Mouse (Mus musculus) intestine, embryonic 15.5 days (tissue): Measurements from ENCODE around the gene Angptl6. TPM values are rescaled to one million over a fixed set of nuclear protein-coding genes. Genes with fewer than 3 reads are reported as not detected.
"Not testable (repeated sequence)": the region's sequence is repeated elsewhere in the genome, so short reads cannot be mapped to it uniquely, and the experiment has no call there.

ENCODE experiments used
- ATAC-seq: fragments of 200-750 bp; cut with Nextera tagmentation; 2 replicates; pipeline ENCODE4 v1.8.0; 2017; ENCODE audit warnings: moderate TSS enrichment, moderate library complexity
- H3K27ac ChIP-seq: fragments of 300-500 bp; sonication (generic); 2 replicates; pipeline ENCODE4 v1.5.1; 2015; ENCODE audit warnings: mild to moderate bottlenecking, inconsistent platforms
- H3K27me3 ChIP-seq: fragments of 300-500 bp; sonication (generic); replicated peaks from 2 replicates; pipeline ENCODE4 v1.6.1; 2015; ENCODE audit warnings: inconsistent platforms
- H3K36me3 ChIP-seq: fragments of 300-500 bp; sonication (generic); 2 replicates; pipeline ENCODE4 v1.6.1; 2015; ENCODE audit warnings: inconsistent platforms
- H3K4me1 ChIP-seq: fragments of 300-500 bp; sonication (generic); replicated peaks from 2 replicates; pipeline ENCODE4 v1.6.1; 2015; ENCODE audit warnings: inconsistent platforms
- H3K4me2 ChIP-seq: fragments of 300-500 bp; sonication (generic); replicated peaks from 2 replicates; pipeline ENCODE4 v1.6.1; 2015; ENCODE audit warnings: mild to moderate bottlenecking, inconsistent platforms
- H3K4me3 ChIP-seq: fragments of 300-500 bp; sonication (generic); replicated peaks from 2 replicates; pipeline ENCODE4 v1.5.1; 2015; ENCODE audit warnings: inconsistent platforms
- H3K9ac ChIP-seq: fragments of 300-500 bp; sonication (generic); 2 replicates; pipeline ENCODE4 v1.6.1; 2015; ENCODE audit warnings: inconsistent platforms
- H3K9me3 ChIP-seq: fragments of 300-500 bp; sonication (generic); 2 replicates; pipeline ENCODE4 v1.6.1; 2016; ENCODE audit warnings: inconsistent platforms
- WGBS: fragments of 180-500 bp; shearing (Covaris S2); methylation state at CpG from one replicate; pipeline ENCODE4 v1.1.7; 2015; 5-methylcytosine and 5-hydroxymethylcytosine counted together
- polyA plus RNA-seq: library from polyadenylated mRNA; unstranded; fragments of >200 nt; fragmentation: Nextera tagmentation; extraction: Ambion mirVana; gene quantifications from 2 replicates; pipeline ENCODE4 v1.2.1, GENCODE M21; 2015

The Angptl6 gene
- polyA plus RNA-seq, 1 experiment from 2014 or later = 8.3 TPM

- WGBS = 10% methylated on average over 4 of the region's 4 CpGs
- no peak overlapping the region for H3K27ac ChIP-seq
- no peak overlapping the region for H3K4me3 ChIP-seq
- no peak for ATAC-seq
- no peaks in the 10 kb centered on the region for H3K27me3 ChIP-seq
- H3K36me3 ChIP-seq = no peaks in the 10 kb centered on the region
- H3K4me1 ChIP-seq = no peaks in the 10 kb centered on the region
- H3K9me3 ChIP-seq = no peaks in the 10 kb centered on the region
- H3K9ac ChIP-seq = no peak overlapping the region
- no peak overlapping the region for H3K4me2 ChIP-seq
Observed at GRCm38 (mm10) chr9:20861821-20862220, 17.7 kb downstream of the Angptl6 start.

GRCm38 (mm10) chr9:20859926-20860325, 19.6 kb downstream of the Angptl6 start:
- no peak for ATAC-seq
- Histone ChIP-seq H3K36me3 (no peaks in the 10 kb centered on the region), H3K27ac (no peak overlapping the region), H3K27me3 (no peaks in the 10 kb centered on the region), H3K4me3 (no peak overlapping the region), H3K4me2 (no peak overlapping the region), H3K9ac (no peak overlapping the region), H3K9me3 (no peaks in the 10 kb centered on the region), H3K4me1 (no peaks in the 10 kb centered on the region)
- 50% methylated on average over 6 of the region's 6 CpGs for WGBS

- H3K4me1 ChIP-seq = no peaks in the 10 kb centered on the region
- no peak overlapping the region for H3K4me2 ChIP-seq
- ATAC-seq = peak; percentile 61
- no peak overlapping the region for H3K4me3 ChIP-seq
- 10% methylated on average over 6 of the region's 6 CpGs for WGBS
- H3K9me3 ChIP-seq = no peaks in the 10 kb centered on the region
- no peaks in the 10 kb centered on the region for H3K27me3 ChIP-seq
- no peaks in the 10 kb centered on the region for H3K36me3 ChIP-seq
- H3K27ac ChIP-seq = no peak overlapping the region
- no peak overlapping the region for H3K9ac ChIP-seq
Observed at GRCm38 (mm10) chr9:20857131-20857530, 22.4 kb downstream of the Angptl6 start.

- no peak for ATAC-seq
- no peaks in the 10 kb centered on the region for H3K36me3 ChIP-seq
- H3K4me2 ChIP-seq = no peak overlapping the region
- H3K9me3 ChIP-seq = no peaks in the 10 kb centered on the region
- no peak overlapping the region for H3K4me3 ChIP-seq
- H3K27ac ChIP-seq = no peak overlapping the region
- H3K27me3 ChIP-seq = no peaks in the 10 kb centered on the region
- 80% methylated on average over 2 of the region's 2 CpGs for WGBS
- no peak overlapping the region for H3K9ac ChIP-seq
- no peaks in the 10 kb centered on the region for H3K4me1 ChIP-seq
Observed at GRCm38 (mm10) chr9:20850179-20850578, 29.3 kb downstream of the Angptl6 start.

GRCm38 (mm10) chr9:20842670-20843069, 36.9 kb downstream of the Angptl6 start:
- Histone ChIP-seq H3K4me1 (no peaks in the 10 kb centered on the region), H3K4me2 (no peak overlapping the region), H3K36me3 (no peaks in the 10 kb centered on the region), H3K4me3 (no peak overlapping the region), H3K27ac (no peak overlapping the region), H3K27me3 (no peaks in the 10 kb centered on the region), H3K9ac (no peak overlapping the region), H3K9me3 (no peaks in the 10 kb centered on the region)
- WGBS = 28% methylated on average over 2 of the region's 2 CpGs
- ATAC-seq = no peak

GRCm38 (mm10) chr9:20842211-20842610, 37.3 kb downstream of the Angptl6 start:
- Histone ChIP-seq H3K9ac (no peak overlapping the region), H3K36me3 (no peaks in the 10 kb centered on the region), H3K27me3 (no peaks in the 10 kb centered on the region), H3K9me3 (no peaks in the 10 kb centered on the region), H3K4me1 (no peaks in the 10 kb centered on the region), H3K4me2 (no peak overlapping the region), H3K27ac (no peak overlapping the region), H3K4me3 (no peak overlapping the region)
- 53% methylated on average over 4 of the region's 4 CpGs for WGBS
- no peak for ATAC-seq

GRCm38 (mm10) chr9:20838931-20839330, 40.6 kb downstream of the Angptl6 start:
- H3K36me3 ChIP-seq = no peaks in the 10 kb centered on the region
- H3K9me3 ChIP-seq = no peaks in the 10 kb centered on the region
- H3K4me2 ChIP-seq = no peak overlapping the region
- no peak overlapping the region for H3K4me3 ChIP-seq
- no peak for ATAC-seq
- H3K4me1 ChIP-seq = no peaks in the 10 kb centered on the region
- no peak overlapping the region for H3K27ac ChIP-seq
- H3K27me3 ChIP-seq = no peaks in the 10 kb centered on the region
- H3K9ac ChIP-seq = no peak overlapping the region
- WGBS = 49% methylated on average over 6 of the region's 6 CpGs

- H3K4me1 ChIP-seq = no peaks in the 10 kb centered on the region
- WGBS = 80% methylated on average over 9 of the region's 9 CpGs
- no peak overlapping the region for H3K4me2 ChIP-seq
- no peak for ATAC-seq
- no peaks in the 10 kb centered on the region for H3K9me3 ChIP-seq
- no peaks in the 10 kb centered on the region for H3K36me3 ChIP-seq
- H3K9ac ChIP-seq = no peak overlapping the region
- H3K4me3 ChIP-seq = no peak overlapping the region
- no peaks in the 10 kb centered on the region for H3K27me3 ChIP-seq
- H3K27ac ChIP-seq = no peak overlapping the region
Observed at GRCm38 (mm10) chr9:20837184-20837947, 42.2 kb downstream of the Angptl6 start.

- H3K27ac ChIP-seq, H3K4me3 ChIP-seq, H3K4me2 ChIP-seq, H3K27me3 ChIP-seq, H3K4me1 ChIP-seq, ATAC-seq, H3K36me3 ChIP-seq, H3K9me3 ChIP-seq, H3K9ac ChIP-seq: not testable (repeated sequence)
- WGBS = 84% methylated on average over 11 of the region's 11 CpGs
Observed at GRCm38 (mm10) chr9:20835431-20835954, 44.0 kb downstream of the Angptl6 start.

GRCm38 (mm10) chr9:20834881-20835280, 44.6 kb downstream of the Angptl6 start:
- no peak overlapping the region for H3K27ac ChIP-seq
- 70% methylated on average over 1 of the region's 1 CpGs for WGBS
- ATAC-seq = no peak
- H3K9me3 ChIP-seq = no peaks in the 10 kb centered on the region
- H3K36me3 ChIP-seq = no peaks in the 10 kb centered on the region
- no peaks in the 10 kb centered on the region for H3K27me3 ChIP-seq
- H3K4me1 ChIP-seq = peaks cover 5% of the 10 kb centered on the region; the same call in 1 of the 2 replicates
- H3K9ac ChIP-seq = no peak overlapping the region
- no peak overlapping the region for H3K4me2 ChIP-seq
- H3K4me3 ChIP-seq = no peak overlapping the region

GRCm38 (mm10) chr9:20830901-20831643, 48.5 kb downstream of the Angptl6 start:
- Histone ChIP-seq H3K4me3 (no peak overlapping the region), H3K9ac (no peak overlapping the region), H3K36me3 (no peaks in the 10 kb centered on the region), H3K27ac (no peak overlapping the region), H3K4me2 (peak overlapping the region; percentile 7; the same call in 1 of the 2 replicates), H3K27me3 (no peaks in the 10 kb centered on the region), H3K9me3 (no peaks in the 10 kb centered on the region), H3K4me1 (peaks cover 5% of the 10 kb centered on the region; the same call in 1 of the 2 replicates)
- WGBS = 17% methylated on average over 19 of the region's 19 CpGs
- peak; percentile 90 for ATAC-seq

GRCm38 (mm10) chr9:20828127-20828526, 51.4 kb downstream of the Angptl6 start:
- no peaks in the 10 kb centered on the region for H3K9me3 ChIP-seq
- H3K4me2 ChIP-seq = no peak overlapping the region
- H3K36me3 ChIP-seq = no peaks in the 10 kb centered on the region
- WGBS = 97% methylated on average over 1 of the region's 1 CpGs
- no peak overlapping the region for H3K9ac ChIP-seq
- no peak overlapping the region for H3K4me3 ChIP-seq
- no peak for ATAC-seq
- no peak overlapping the region for H3K27ac ChIP-seq
- H3K4me1 ChIP-seq = peaks cover 5% of the 10 kb centered on the region; the same call in 1 of the 2 replicates
- no peaks in the 10 kb centered on the region for H3K27me3 ChIP-seq
